Mouse (Mus musculus) stomach, embryonic 15.5 days (tissue): Measurements from ENCODE around the gene Larp4. TPM values are rescaled to one million over a fixed set of nuclear protein-coding genes. Genes with fewer than 3 reads are reported as not detected.

Experiments used
- ATAC-seq: fragments of 200-750 bp; cut with Nextera tagmentation; 2 replicates; pipeline ENCODE4 v1.8.0; 2017; ENCODE audit warnings: low read depth, moderate number of reproducible peaks, moderate TSS enrichment; ENCODE audit not compliant: insufficient read depth, low FRiP score
- H3K27ac ChIP-seq: fragments of 300-500 bp; sonication (generic); 2 replicates; pipeline ENCODE4 v1.5.1; 2015; ENCODE audit warnings: mild to moderate bottlenecking, inconsistent platforms
- H3K27me3 ChIP-seq: fragments of 300-500 bp; sonication (generic); replicated peaks from 2 replicates; pipeline ENCODE4 v1.6.1; 2015; ENCODE audit warnings: inconsistent platforms
- H3K36me3 ChIP-seq: fragments of 300-500 bp; sonication (generic); 2 replicates; pipeline ENCODE4 v1.6.1; 2015; ENCODE audit warnings: inconsistent platforms
- H3K4me1 ChIP-seq: fragments of 300-500 bp; sonication (generic); 2 replicates; pipeline ENCODE4 v1.6.1; 2015; ENCODE audit warnings: inconsistent platforms
- H3K4me2 ChIP-seq: fragments of 300-500 bp; sonication (generic); 2 replicates; pipeline ENCODE4 v1.6.1; 2015; ENCODE audit warnings: mild to moderate bottlenecking, inconsistent platforms
- H3K4me3 ChIP-seq: fragments of 300-500 bp; sonication (generic); replicated peaks from 2 replicates; pipeline ENCODE4 v1.5.1; 2015; ENCODE audit warnings: inconsistent platforms
- H3K9ac ChIP-seq: fragments of 300-500 bp; sonication (generic); 2 replicates; pipeline ENCODE4 v1.6.1; 2015; ENCODE audit warnings: inconsistent platforms
- H3K9me3 ChIP-seq: fragments of 300-500 bp; sonication (generic); 2 replicates; pipeline ENCODE4 v1.6.1; 2016; ENCODE audit warnings: inconsistent platforms
- WGBS: fragments of 180-500 bp; shearing (Covaris S2); methylation state at CpG from one replicate; pipeline ENCODE4 v1.1.7; 2015; 5-methylcytosine and 5-hydroxymethylcytosine counted together
- polyA plus RNA-seq: library from polyadenylated mRNA; unstranded; fragments of >200 nt; fragmentation: Nextera tagmentation; extraction: Ambion mirVana; gene quantifications from 2 replicates; pipeline ENCODE4 v1.2.1, GENCODE M21; 2015

The Larp4 gene
- polyA plus RNA-seq, 1 experiment from 2014 or later = 34.2 TPM

DNA sequence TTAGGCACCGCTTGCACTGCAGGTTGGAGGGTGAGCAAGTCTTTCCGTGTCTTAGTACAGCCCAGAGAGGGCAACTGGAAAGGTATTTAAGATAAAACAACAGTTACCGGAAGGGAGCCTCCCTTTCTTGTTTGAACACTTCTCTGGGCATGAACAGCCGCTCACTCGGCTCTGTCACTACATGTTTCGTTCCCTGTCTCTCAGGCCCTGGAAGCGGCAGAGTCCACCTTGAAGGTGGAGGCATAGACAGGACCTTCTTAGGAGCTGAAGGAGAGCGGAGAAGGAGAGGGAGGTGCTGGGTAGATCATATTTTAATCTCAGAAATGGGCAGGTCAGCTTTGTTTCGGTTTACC lies 72.2 kb downstream of the Larp4 start:
- H3K36me3 ChIP-seq = no peaks in the 10 kb centered on the region
- ATAC-seq = no peak
- WGBS = 60% methylated on average over 9 of the region's 9 CpGs
- H3K27ac ChIP-seq = peak overlapping the region; percentile 68
- peaks cover 32% of the 10 kb centered on the region for H3K4me1 ChIP-seq
- no peak overlapping the region for H3K9ac ChIP-seq
- H3K9me3 ChIP-seq = no peaks in the 10 kb centered on the region
- peak overlapping the region; percentile 31 for H3K4me2 ChIP-seq
- no peak overlapping the region for H3K4me3 ChIP-seq
- no peaks in the 10 kb centered on the region for H3K27me3 ChIP-seq

DNA sequence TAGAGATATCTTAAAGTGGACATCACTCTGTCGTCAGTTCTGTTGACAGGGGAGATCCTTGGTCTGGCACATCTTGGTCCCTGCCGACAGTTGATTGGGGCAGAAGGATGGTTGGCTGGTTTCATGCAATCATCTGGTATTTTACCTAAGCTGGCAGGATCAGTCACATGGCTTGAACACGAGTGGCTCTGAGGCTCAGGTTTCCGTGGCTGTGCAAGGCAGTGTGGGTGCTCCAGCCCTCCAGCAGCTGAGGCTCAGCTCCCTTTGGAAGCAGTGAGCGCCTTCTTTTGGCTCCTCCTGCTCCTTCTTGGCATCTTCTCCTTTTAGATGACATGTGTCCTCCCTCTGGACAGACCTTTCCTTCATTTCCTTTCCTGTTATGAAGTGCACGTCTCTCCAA lies 75.7 kb downstream of the Larp4 start:
- Histone ChIP-seq H3K9me3 (no peaks in the 10 kb centered on the region), H3K27ac (no peak overlapping the region; the same call in 1 of the 2 replicates), H3K4me3 (no peak overlapping the region), H3K4me2 (no peak overlapping the region), H3K27me3 (no peaks in the 10 kb centered on the region), H3K36me3 (no peaks in the 10 kb centered on the region), H3K9ac (no peak overlapping the region), H3K4me1 (peaks cover 31% of the 10 kb centered on the region)
- 49% methylated on average over 6 of the region's 6 CpGs for WGBS
- no peak for ATAC-seq

DNA sequence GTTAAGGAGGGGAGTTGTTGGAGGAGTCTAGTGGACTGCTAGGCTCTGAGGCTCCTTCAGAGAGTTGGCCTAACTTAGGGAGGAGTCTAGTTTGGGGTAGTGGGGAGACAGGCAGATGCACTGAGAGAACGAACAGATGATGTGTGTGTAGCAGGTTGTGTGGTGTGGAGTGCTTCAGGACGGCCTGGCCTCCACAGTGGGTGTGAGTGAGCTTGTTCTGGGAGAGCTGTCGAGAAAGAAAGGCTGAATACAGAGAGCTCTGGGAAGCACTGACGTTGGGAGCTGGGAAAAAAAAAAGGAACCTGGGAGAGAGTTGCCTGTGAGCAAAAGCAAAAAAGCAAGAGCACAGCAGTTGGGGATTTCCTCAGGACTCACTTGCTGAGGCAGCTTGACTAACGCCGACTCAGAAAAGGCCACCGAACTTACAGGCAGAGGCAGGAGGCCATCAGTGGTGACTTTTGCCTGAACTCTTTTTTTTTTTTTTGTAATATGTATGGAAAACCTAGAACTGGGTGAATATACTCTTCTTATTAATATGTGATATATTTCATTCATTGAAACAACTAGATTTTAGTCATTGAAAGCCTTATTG lies 79.7 kb downstream of the Larp4 start:
- no peak for ATAC-seq
- no peak overlapping the region for H3K9ac ChIP-seq
- H3K4me3 ChIP-seq = no peak overlapping the region
- no peaks in the 10 kb centered on the region for H3K36me3 ChIP-seq
- WGBS = 77% methylated on average over 7 of the region's 7 CpGs
- no peak overlapping the region for H3K27ac ChIP-seq
- H3K27me3 ChIP-seq = no peaks in the 10 kb centered on the region
- no peaks in the 10 kb centered on the region for H3K9me3 ChIP-seq
- H3K4me1 ChIP-seq = peaks cover 13% of the 10 kb centered on the region; the same call in 1 of the 2 replicates
- no peak overlapping the region for H3K4me2 ChIP-seq

GRCm38 (mm10) chr15:100050940-100051339 lies 81.1 kb downstream of the Larp4 start:
- 69% methylated on average over 7 of the region's 7 CpGs for WGBS
- Histone ChIP-seq H3K4me2 (no peak overlapping the region), H3K27ac (no peak overlapping the region), H3K9me3 (no peaks in the 10 kb centered on the region), H3K4me1 (peaks cover 4% of the 10 kb centered on the region; the same call in 1 of the 2 replicates), H3K27me3 (no peaks in the 10 kb centered on the region), H3K9ac (no peak overlapping the region), H3K36me3 (no peaks in the 10 kb centered on the region), H3K4me3 (no peak overlapping the region)
- ATAC-seq = no peak

GRCm38 (mm10) chr15:100052726-100053125 lies 82.9 kb downstream of the Larp4 start:
- H3K4me2 ChIP-seq = no peak overlapping the region
- H3K4me1 ChIP-seq = no peaks in the 10 kb centered on the region
- no peak for ATAC-seq
- no peak overlapping the region for H3K9ac ChIP-seq
- WGBS = 62% methylated on average over 3 of the region's 3 CpGs
- no peaks in the 10 kb centered on the region for H3K9me3 ChIP-seq
- H3K4me3 ChIP-seq = no peak overlapping the region
- no peak overlapping the region for H3K27ac ChIP-seq
- H3K27me3 ChIP-seq = no peaks in the 10 kb centered on the region
- H3K36me3 ChIP-seq = no peaks in the 10 kb centered on the region

DNA sequence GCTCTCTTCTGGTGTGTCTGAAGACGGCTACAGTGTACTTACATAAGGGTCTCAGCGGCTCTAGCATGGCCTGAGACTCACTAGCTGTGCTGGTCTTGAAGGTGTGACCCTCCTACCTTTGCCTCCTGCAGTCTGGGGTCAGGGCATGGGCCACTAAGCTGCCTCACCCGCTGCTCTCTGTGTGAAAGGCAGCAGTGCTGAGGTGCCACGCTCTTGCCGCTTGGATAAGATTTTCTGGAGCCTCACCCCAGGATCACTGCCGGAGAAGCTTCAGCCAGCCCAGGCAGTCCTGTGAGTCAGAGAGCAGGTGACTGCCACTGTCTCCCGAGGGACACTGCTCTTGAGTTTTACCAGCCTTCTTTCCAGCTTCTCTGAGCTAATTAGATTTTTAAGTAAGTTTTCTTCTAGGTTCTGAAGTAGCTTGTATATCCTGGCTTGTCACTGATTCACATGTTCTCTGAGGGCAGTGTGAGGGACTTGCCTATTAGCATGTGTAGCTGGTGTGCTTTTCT lies 86.6 kb downstream of the Larp4 start:
- Histone ChIP-seq H3K9me3 (no peaks in the 10 kb centered on the region), H3K4me3 (no peak overlapping the region), H3K36me3 (no peaks in the 10 kb centered on the region), H3K27ac (no peak overlapping the region), H3K4me2 (no peak overlapping the region), H3K27me3 (no peaks in the 10 kb centered on the region), H3K4me1 (peaks cover 15% of the 10 kb centered on the region), H3K9ac (no peak overlapping the region)
- no peak for ATAC-seq
- WGBS = 85% methylated on average over 7 of the region's 7 CpGs

- H3K4me3 ChIP-seq = no peak overlapping the region
- H3K9ac ChIP-seq = no peak overlapping the region
- H3K36me3 ChIP-seq = no peaks in the 10 kb centered on the region
- no peak overlapping the region for H3K4me2 ChIP-seq
- H3K4me1 ChIP-seq = peaks cover 15% of the 10 kb centered on the region
- H3K27ac ChIP-seq = no peak overlapping the region
- no peak for ATAC-seq
- 81% methylated on average over 3 of the region's 3 CpGs for WGBS
- H3K27me3 ChIP-seq = no peaks in the 10 kb centered on the region
- H3K9me3 ChIP-seq = no peaks in the 10 kb centered on the region
Observed at GRCm38 (mm10) chr15:100057698-100058097, 87.8 kb downstream of the Larp4 start.

GRCm38 (mm10) chr15:100058143-100058542 lies 88.3 kb downstream of the Larp4 start:
- peak; percentile 43; the same call in 1 of the 2 replicates for ATAC-seq
- H3K27me3 ChIP-seq = no peaks in the 10 kb centered on the region
- H3K27ac ChIP-seq = no peak overlapping the region
- no peak overlapping the region for H3K9ac ChIP-seq
- H3K4me2 ChIP-seq = no peak overlapping the region
- 85% methylated on average over 3 of the region's 3 CpGs for WGBS
- no peaks in the 10 kb centered on the region for H3K9me3 ChIP-seq
- peaks cover 15% of the 10 kb centered on the region for H3K4me1 ChIP-seq
- no peak overlapping the region for H3K4me3 ChIP-seq
- H3K36me3 ChIP-seq = no peaks in the 10 kb centered on the region

GRCm38 (mm10) chr15:100058912-100059311 lies 89.0 kb downstream of the Larp4 start:
- H3K27me3 ChIP-seq = no peaks in the 10 kb centered on the region
- no peak for ATAC-seq
- H3K4me3 ChIP-seq = no peak overlapping the region
- H3K4me1 ChIP-seq = peaks cover 15% of the 10 kb centered on the region
- H3K9me3 ChIP-seq = no peaks in the 10 kb centered on the region
- H3K27ac ChIP-seq = no peak overlapping the region
- no peak overlapping the region for H3K4me2 ChIP-seq
- H3K9ac ChIP-seq = no peak overlapping the region
- 43% methylated on average over 11 of the region's 11 CpGs for WGBS
- H3K36me3 ChIP-seq = no peaks in the 10 kb centered on the region

DNA sequence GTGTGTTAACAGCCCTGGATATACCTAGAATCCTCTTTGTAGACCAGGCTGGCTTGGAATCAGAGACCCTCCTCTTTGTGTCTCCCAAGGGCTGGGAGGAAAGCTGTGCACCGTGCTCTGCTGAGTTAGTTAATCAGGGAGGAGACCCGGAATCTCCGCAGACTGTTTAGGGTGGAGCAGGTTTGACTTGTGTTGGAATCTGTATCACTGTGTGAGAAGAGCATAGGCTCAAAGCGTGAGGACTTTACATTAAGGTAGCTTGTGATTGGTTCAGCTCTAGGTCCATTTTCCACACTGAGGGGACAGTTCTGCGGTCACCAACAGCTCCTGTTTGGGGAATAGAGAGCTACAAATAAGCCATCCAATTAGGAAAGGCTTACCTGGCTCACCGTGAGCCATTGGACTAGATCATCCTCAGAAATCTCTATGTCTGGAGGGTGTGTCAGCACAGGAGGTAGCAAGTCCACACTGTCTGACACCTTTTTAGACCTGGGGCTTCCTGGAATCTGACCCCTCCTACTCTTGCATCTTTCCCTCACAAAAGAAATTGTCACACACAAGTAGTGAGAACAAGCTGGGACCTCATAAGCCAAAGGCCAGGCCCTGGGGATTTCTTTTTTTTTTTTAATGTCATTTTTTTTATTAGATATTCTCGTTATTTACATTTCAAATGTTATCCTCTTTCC lies 89.9 kb downstream of the Larp4 start:
- H3K4me1 ChIP-seq = peaks cover 15% of the 10 kb centered on the region
- H3K27ac ChIP-seq = no peak overlapping the region
- no peaks in the 10 kb centered on the region for H3K36me3 ChIP-seq
- H3K4me3 ChIP-seq = no peak overlapping the region
- no peak for ATAC-seq
- no peak overlapping the region for H3K4me2 ChIP-seq
- no peak overlapping the region for H3K9ac ChIP-seq
- H3K27me3 ChIP-seq = no peaks in the 10 kb centered on the region
- H3K9me3 ChIP-seq = no peaks in the 10 kb centered on the region
- WGBS = 67% methylated on average over 7 of the region's 7 CpGs

- Histone ChIP-seq H3K4me3 (no peak overlapping the region), H3K4me1 (peaks cover 15% of the 10 kb centered on the region), H3K27ac (no peak overlapping the region), H3K4me2 (no peak overlapping the region), H3K36me3 (no peaks in the 10 kb centered on the region), H3K9me3 (no peaks in the 10 kb centered on the region), H3K27me3 (no peaks in the 10 kb centered on the region), H3K9ac (no peak overlapping the region)
- no peak for ATAC-seq
- WGBS = 76% methylated on average over 4 of the region's 4 CpGs
Observed at GRCm38 (mm10) chr15:100060513-100061140, 90.8 kb downstream of the Larp4 start.

DNA sequence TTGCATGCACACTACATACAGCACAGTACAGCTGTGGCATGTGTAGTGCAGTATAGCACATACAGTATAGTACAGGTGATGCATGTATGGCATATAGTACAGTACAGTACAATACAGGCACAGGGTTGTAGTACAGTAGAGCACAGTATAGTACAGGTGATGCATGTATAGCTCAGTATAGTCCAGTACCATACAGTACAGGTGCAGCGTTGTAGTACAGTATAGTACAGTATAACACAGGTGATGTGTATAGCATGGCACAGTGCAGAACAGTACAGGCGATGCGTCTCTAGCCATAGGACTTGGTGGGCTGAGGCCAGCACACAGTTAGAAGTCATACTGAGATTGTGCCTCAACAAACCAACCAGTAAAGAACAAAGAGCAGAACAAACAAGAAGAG lies 91.5 kb downstream of the Larp4 start:
- Histone ChIP-seq H3K27ac (no peak overlapping the region), H3K9me3 (no peaks in the 10 kb centered on the region), H3K4me3 (no peak overlapping the region), H3K4me1 (peaks cover 15% of the 10 kb centered on the region), H3K27me3 (no peaks in the 10 kb centered on the region), H3K9ac (no peak overlapping the region), H3K4me2 (no peak overlapping the region), H3K36me3 (no peaks in the 10 kb centered on the region)
- 92% methylated on average over 3 of the region's 3 CpGs for WGBS
- no peak for ATAC-seq
